Mouse (Mus musculus) forebrain, embryonic 12.5 days (tissue): ENCODE measurements at regions not wholly inside any gene's neighbourhood (a gene's known extent, or its start where the extent isn't known, plus 50 kb on each side); places are given as distances from the start of the nearest gene placed in this dataset.

Experiments
- ATAC-seq: fragments of 200-750 bp; cut with Nextera tagmentation; 2 replicates; pipeline ENCODE4 v1.8.0; 2017; ENCODE audit warnings: moderate TSS enrichment; ENCODE audit not compliant: low FRiP score
- H3K27ac ChIP-seq: fragments of 300-500 bp; sonication (generic); 2 replicates; pipeline ENCODE4 v1.5.1; 2016; ENCODE audit warnings: mild to moderate bottlenecking
- H3K27me3 ChIP-seq: fragments of 300-500 bp; sonication (generic); 2 replicates; pipeline ENCODE4 v1.6.1; 2016; ENCODE audit warnings: mild to moderate bottlenecking
- H3K36me3 ChIP-seq: fragments of 300-500 bp; sonication (generic); replicated peaks from 2 replicates; pipeline ENCODE4 v1.6.1; 2016; ENCODE audit warnings: mild to moderate bottlenecking
- H3K4me1 ChIP-seq: fragments of 300-500 bp; sonication (generic); 2 replicates; pipeline ENCODE4 v1.6.1; 2016
- H3K4me2 ChIP-seq: fragments of 300-500 bp; sonication (generic); 2 replicates; pipeline ENCODE4 v1.6.1; 2016; ENCODE audit warnings: mild to moderate bottlenecking, moderate library complexity
- H3K4me3 ChIP-seq: fragments of 300-500 bp; sonication (generic); replicated peaks from 2 replicates; pipeline ENCODE4 v1.5.1; 2016; ENCODE audit warnings: mild to moderate bottlenecking
- H3K9ac ChIP-seq: fragments of 300-500 bp; sonication (generic); 2 replicates; pipeline ENCODE4 v1.6.1; 2016; ENCODE audit warnings: mild to moderate bottlenecking
- H3K9me3 ChIP-seq: fragments of 300-500 bp; sonication (generic); 2 replicates; pipeline ENCODE4 v1.6.1; 2016
- WGBS: fragments of 180-500 bp; shearing (Covaris S2); methylation state at CpG from one replicate; pipeline ENCODE4 v1.1.7; 2016; 5-methylcytosine and 5-hydroxymethylcytosine counted together

- Histone ChIP-seq H3K9me3 (no peaks in the 10 kb centered on the region), H3K4me3 (no peak overlapping the region), H3K4me1 (no peaks in the 10 kb centered on the region), H3K27ac (no peak overlapping the region), H3K27me3 (no peaks in the 10 kb centered on the region; the same call in 1 of the 2 replicates), H3K9ac (no peak overlapping the region), H3K4me2 (no peak overlapping the region), H3K36me3 (no peaks in the 10 kb centered on the region)
- ATAC-seq, result no peak
- WGBS, result 78% methylated on average over 11 of the region's 11 CpGs
Measured at GRCm38 (mm10) chr13:112063409-112064111, 224.7 kb upstream of the Ankrd55 start.

- H3K4me2 ChIP-seq, result no peak overlapping the region
- ATAC-seq, result no peak
- H3K27ac ChIP-seq, result no peak overlapping the region
- no peak overlapping the region for H3K4me3 ChIP-seq
- no peaks in the 10 kb centered on the region; the same call in 1 of the 2 replicates for H3K27me3 ChIP-seq
- H3K9me3 ChIP-seq, result no peaks in the 10 kb centered on the region
- H3K4me1 ChIP-seq, result no peaks in the 10 kb centered on the region
- no peaks in the 10 kb centered on the region for H3K36me3 ChIP-seq
- WGBS, result 89% methylated on average over 10 of the region's 10 CpGs
- no peak overlapping the region for H3K9ac ChIP-seq
Measured at GRCm38 (mm10) chr13:112064681-112065080, 223.6 kb upstream of the Ankrd55 start.

- no peaks in the 10 kb centered on the region for H3K9me3 ChIP-seq
- H3K36me3 ChIP-seq, result no peaks in the 10 kb centered on the region
- no peak overlapping the region for H3K9ac ChIP-seq
- no peaks in the 10 kb centered on the region; the same call in 1 of the 2 replicates for H3K27me3 ChIP-seq
- ATAC-seq, result no peak
- no peak overlapping the region for H3K4me3 ChIP-seq
- 69% methylated on average over 20 of the region's 20 CpGs for WGBS
- no peak overlapping the region for H3K27ac ChIP-seq
- H3K4me2 ChIP-seq, result no peak overlapping the region
- no peaks in the 10 kb centered on the region for H3K4me1 ChIP-seq
Measured at GRCm38 (mm10) chr13:112067066-112067847, 221.0 kb upstream of the Ankrd55 start.

- H3K27me3 ChIP-seq, result no peaks in the 10 kb centered on the region
- no peaks in the 10 kb centered on the region for H3K36me3 ChIP-seq
- no peak overlapping the region for H3K4me3 ChIP-seq
- H3K4me1 ChIP-seq, result no peaks in the 10 kb centered on the region
- no peak overlapping the region for H3K9ac ChIP-seq
- H3K9me3 ChIP-seq, result no peaks in the 10 kb centered on the region
- H3K4me2 ChIP-seq, result no peak overlapping the region
- H3K27ac ChIP-seq, result no peak overlapping the region
- WGBS, result 95% methylated on average over 4 of the region's 4 CpGs
- no peak for ATAC-seq
Measured at GRCm38 (mm10) chr13:112070757-112071156, 217.5 kb upstream of the Ankrd55 start.

- Histone ChIP-seq H3K36me3 (no peaks in the 10 kb centered on the region), H3K27ac (no peak overlapping the region), H3K9me3 (no peaks in the 10 kb centered on the region), H3K4me3 (no peak overlapping the region), H3K27me3 (no peaks in the 10 kb centered on the region), H3K4me1 (no peaks in the 10 kb centered on the region), H3K4me2 (no peak overlapping the region), H3K9ac (no peak overlapping the region)
- WGBS, result 88% methylated on average over 10 of the region's 10 CpGs
- no peak for ATAC-seq
Measured at GRCm38 (mm10) chr13:112071209-112071955, 216.9 kb upstream of the Ankrd55 start.

GRCm38 (mm10) chr13:112071956-112072314 lies 216.3 kb upstream of the Ankrd55 start:
- H3K27me3 ChIP-seq, result no peaks in the 10 kb centered on the region
- ATAC-seq, result no peak
- H3K4me2 ChIP-seq, result no peak overlapping the region
- no peak overlapping the region for H3K27ac ChIP-seq
- 89% methylated on average over 3 of the region's 3 CpGs for WGBS
- no peaks in the 10 kb centered on the region for H3K4me1 ChIP-seq
- H3K36me3 ChIP-seq, result no peaks in the 10 kb centered on the region
- no peaks in the 10 kb centered on the region for H3K9me3 ChIP-seq
- H3K9ac ChIP-seq, result no peak overlapping the region
- no peak overlapping the region for H3K4me3 ChIP-seq

- H3K4me1 ChIP-seq, result no peaks in the 10 kb centered on the region
- H3K4me2 ChIP-seq, result no peak overlapping the region
- no peak overlapping the region for H3K9ac ChIP-seq
- H3K27me3 ChIP-seq, result no peaks in the 10 kb centered on the region
- H3K4me3 ChIP-seq, result no peak overlapping the region
- no peak for ATAC-seq
- 91% methylated on average over 6 of the region's 6 CpGs for WGBS
- no peaks in the 10 kb centered on the region for H3K36me3 ChIP-seq
- H3K27ac ChIP-seq, result no peak overlapping the region
- no peaks in the 10 kb centered on the region for H3K9me3 ChIP-seq
Measured at GRCm38 (mm10) chr13:112073519-112074406, 214.5 kb upstream of the Ankrd55 start.

- Histone ChIP-seq H3K36me3 (no peaks in the 10 kb centered on the region), H3K9ac (no peak overlapping the region), H3K27me3 (no peaks in the 10 kb centered on the region), H3K4me2 (no peak overlapping the region), H3K9me3 (no peaks in the 10 kb centered on the region), H3K4me1 (no peaks in the 10 kb centered on the region), H3K27ac (no peak overlapping the region), H3K4me3 (no peak overlapping the region)
- 56% methylated on average over 5 of the region's 5 CpGs for WGBS
- ATAC-seq, result no peak
Measured at GRCm38 (mm10) chr13:112075847-112076479, 212.3 kb upstream of the Ankrd55 start.

- WGBS, result 89% methylated on average over 5 of the region's 5 CpGs
- Histone ChIP-seq H3K4me2 (no peak overlapping the region), H3K9me3 (no peaks in the 10 kb centered on the region), H3K36me3 (no peaks in the 10 kb centered on the region), H3K27ac (no peak overlapping the region), H3K4me1 (no peaks in the 10 kb centered on the region), H3K4me3 (no peak overlapping the region), H3K27me3 (no peaks in the 10 kb centered on the region), H3K9ac (no peak overlapping the region)
- no peak for ATAC-seq
Measured at GRCm38 (mm10) chr13:112078088-112078487, 210.2 kb upstream of the Ankrd55 start.

- H3K4me3 ChIP-seq, result no peak overlapping the region
- H3K4me1 ChIP-seq, result no peaks in the 10 kb centered on the region
- H3K9ac ChIP-seq, result no peak overlapping the region
- H3K9me3 ChIP-seq, result no peaks in the 10 kb centered on the region
- no peak for ATAC-seq
- no peak overlapping the region for H3K27ac ChIP-seq
- no peak overlapping the region for H3K4me2 ChIP-seq
- no peaks in the 10 kb centered on the region for H3K36me3 ChIP-seq
- no peaks in the 10 kb centered on the region for H3K27me3 ChIP-seq
- WGBS, result 91% methylated on average over 3 of the region's 3 CpGs
Measured at GRCm38 (mm10) chr13:112081935-112082334, 206.3 kb upstream of the Ankrd55 start.

GRCm38 (mm10) chr13:112084484-112085278 lies 203.6 kb upstream of the Ankrd55 start:
- Histone ChIP-seq H3K36me3 (no peaks in the 10 kb centered on the region), H3K4me2 (no peak overlapping the region), H3K27ac (no peak overlapping the region), H3K4me1 (peaks cover 8% of the 10 kb centered on the region), H3K9me3 (no peaks in the 10 kb centered on the region), H3K27me3 (no peaks in the 10 kb centered on the region), H3K9ac (no peak overlapping the region), H3K4me3 (no peak overlapping the region)
- 55% methylated on average over 15 of the region's 15 CpGs for WGBS
- ATAC-seq, result no peak
